Mouse (Mus musculus): Measurements from ENCODE around the gene March8. TPM values are rescaled to one million over a fixed set of nuclear protein-coding genes. Genes with fewer than 3 reads are reported as not detected.

Gene March8
- polyA plus RNA-seq, 1 experiment, result 112 TPM

DNA sequence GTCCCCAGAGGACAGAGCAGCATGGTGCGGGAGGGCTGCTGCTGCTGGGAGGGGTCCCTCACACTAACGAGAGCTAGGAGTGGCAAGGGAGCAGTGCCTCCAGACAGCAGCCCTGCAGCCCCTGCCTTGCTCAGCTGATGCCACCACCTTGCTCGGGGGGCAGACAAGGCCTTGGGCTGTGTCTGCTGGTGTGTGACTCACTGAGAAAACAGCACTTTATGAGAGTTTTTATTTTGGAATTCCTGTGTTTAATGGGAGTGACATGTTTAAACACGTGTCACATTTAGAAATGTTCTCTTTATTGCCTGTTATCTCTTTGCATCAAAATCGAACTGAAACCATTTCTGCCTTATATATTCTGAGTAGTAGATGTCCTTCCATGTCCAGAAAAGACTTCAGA is 68.9 kb downstream of the March8 start:
- H3K4me1 ChIP-seq (ENCODE audit: control insufficient read depth, insufficient read depth, low read length), result no peaks in the 10 kb centered on the region
- TF ChIP-seq POLR2A (IDR thresholded peaks at IDR 0.05; ENCODE audit: low read depth, low read length) (no peak), CTCF (conservative IDR thresholded peaks at IDR 0.05; ENCODE audit: insufficient read depth, insufficient read length, low read depth, low read length) (no peak)
- H3K4me3 ChIP-seq (ENCODE audit: insufficient read depth, low read depth, low read length), result no peak overlapping the region
- no peak overlapping the region for H3K27ac ChIP-seq (ENCODE audit: insufficient read depth, low read depth, low read length)
- peaks cover 3% of the 10 kb centered on the region; the same call in 1 of the 2 replicates for H3K36me3 ChIP-seq (ENCODE audit: control insufficient read depth, insufficient read depth, low read length)
- no peaks in the 10 kb centered on the region for H3K27me3 ChIP-seq (replicated peaks; ENCODE audit: control insufficient read depth, insufficient read depth, low read length)
- 65% methylated on average over 5 of the region's 5 CpGs for WGBS
- no peak for DNase-seq

DNA sequence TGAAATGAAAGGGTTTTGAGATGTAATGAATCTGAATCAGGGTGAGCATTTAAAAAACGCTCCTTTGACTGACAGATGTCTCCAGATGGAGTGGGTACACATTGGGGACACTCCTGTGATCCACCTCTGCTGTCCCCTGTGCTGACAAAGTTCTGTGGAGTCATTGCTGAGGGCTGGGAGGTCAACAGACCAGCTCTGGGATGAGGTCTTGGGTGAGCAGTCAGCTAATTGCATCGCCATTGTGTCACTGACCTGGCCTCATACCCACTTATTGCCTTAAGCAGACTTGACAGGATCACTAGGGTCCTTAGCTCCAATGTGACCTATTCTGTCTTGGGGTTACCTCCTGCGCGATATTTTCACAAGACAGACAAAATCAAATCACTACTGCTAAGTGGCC is 69.4 kb downstream of the March8 start:
- no peak for DNase-seq
- H3K4me3 ChIP-seq (ENCODE audit: insufficient read depth, low read depth, low read length), result no peak overlapping the region
- peaks cover 3% of the 10 kb centered on the region; the same call in 1 of the 2 replicates for H3K36me3 ChIP-seq (ENCODE audit: control insufficient read depth, insufficient read depth, low read length)
- WGBS, result 92% methylated on average over 4 of the region's 4 CpGs
- TF ChIP-seq CTCF (conservative IDR thresholded peaks at IDR 0.05; ENCODE audit: insufficient read depth, insufficient read length, low read depth, low read length), result no peak
- TF ChIP-seq POLR2A (IDR thresholded peaks at IDR 0.05; ENCODE audit: low read depth, low read length), result no peak
- no peaks in the 10 kb centered on the region for H3K4me1 ChIP-seq (ENCODE audit: control insufficient read depth, insufficient read depth, low read length)
- no peak overlapping the region for H3K27ac ChIP-seq (ENCODE audit: insufficient read depth, low read depth, low read length)
- H3K27me3 ChIP-seq (replicated peaks; ENCODE audit: control insufficient read depth, insufficient read depth, low read length), result no peaks in the 10 kb centered on the region

DNA sequence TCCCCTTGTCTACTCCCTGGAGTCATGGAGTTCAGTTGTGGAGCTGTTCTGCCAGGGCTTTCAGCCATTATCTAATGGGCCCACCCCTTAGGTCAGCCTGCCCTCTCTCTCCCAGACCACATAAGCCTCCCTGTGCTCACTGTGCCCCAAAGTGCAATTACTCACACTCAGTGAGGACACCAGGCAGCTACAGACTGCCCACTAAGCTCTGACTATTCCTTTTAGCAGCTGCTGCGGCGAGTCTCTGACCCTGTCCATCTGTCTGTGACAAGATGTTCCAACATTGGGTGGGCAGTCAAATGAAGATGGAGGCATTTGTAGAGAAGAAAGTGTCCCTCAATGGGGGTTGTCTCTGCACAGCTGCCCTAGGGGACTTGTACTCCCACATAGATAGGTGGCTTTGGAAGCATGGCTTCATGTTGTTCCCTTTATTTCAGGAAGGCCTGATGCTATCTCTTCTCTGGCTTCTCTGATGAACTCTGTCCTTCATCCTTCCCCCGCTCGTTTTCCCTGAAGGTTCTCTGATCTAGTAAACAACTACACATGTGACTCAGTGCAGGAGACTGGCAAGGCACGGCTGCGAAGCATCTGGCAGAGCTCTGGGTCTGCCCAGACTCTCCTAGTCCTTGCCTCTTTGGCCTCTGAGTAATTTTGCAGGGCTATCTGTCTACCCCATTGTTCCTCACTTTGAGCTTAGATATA is 70.3 kb downstream of the March8 start:
- WGBS, result 68% methylated on average over 6 of the region's 6 CpGs
- no peak for TF ChIP-seq POLR2A (IDR thresholded peaks at IDR 0.05; ENCODE audit: low read depth, low read length)
- TF ChIP-seq CTCF (conservative IDR thresholded peaks at IDR 0.05; ENCODE audit: insufficient read depth, insufficient read length, low read depth, low read length), result no peak
- H3K36me3 ChIP-seq (ENCODE audit: control insufficient read depth, insufficient read depth, low read length), result peaks cover 3% of the 10 kb centered on the region; the same call in 1 of the 2 replicates
- DNase-seq, result no peak
- H3K27me3 ChIP-seq (replicated peaks; ENCODE audit: control insufficient read depth, insufficient read depth, low read length), result no peaks in the 10 kb centered on the region
- no peaks in the 10 kb centered on the region for H3K4me1 ChIP-seq (ENCODE audit: control insufficient read depth, insufficient read depth, low read length)
- no peak overlapping the region for H3K4me3 ChIP-seq (ENCODE audit: insufficient read depth, low read depth, low read length)
- H3K27ac ChIP-seq (ENCODE audit: insufficient read depth, low read depth, low read length), result no peak overlapping the region

DNA sequence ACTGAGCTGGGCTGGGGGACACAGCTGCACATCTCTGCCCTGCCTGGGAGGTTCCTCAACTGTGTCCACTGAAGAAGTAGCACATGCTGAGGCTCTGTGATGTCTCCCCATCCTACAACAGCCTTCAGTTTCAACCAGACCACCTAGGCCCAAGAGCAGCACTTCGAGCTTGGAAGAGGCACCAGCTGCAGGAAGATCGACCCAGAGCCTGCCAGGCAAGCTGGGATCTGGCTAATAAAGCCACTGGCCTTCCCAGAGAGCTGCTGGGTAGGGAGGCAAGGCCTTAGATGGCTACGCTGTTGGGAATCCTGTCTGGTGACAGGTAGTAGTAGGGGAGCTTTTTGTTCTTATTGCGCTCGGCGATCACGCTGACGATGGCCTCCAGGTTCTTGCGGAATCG is 72.6 kb downstream of the March8 start:
- Histone ChIP-seq H3K36me3 (ENCODE audit: control insufficient read depth, insufficient read depth, low read length) (peaks cover 3% of the 10 kb centered on the region; the same call in 1 of the 2 replicates), H3K27ac (ENCODE audit: insufficient read depth, low read depth, low read length) (no peak overlapping the region), H3K27me3 (replicated peaks; ENCODE audit: control insufficient read depth, insufficient read depth, low read length) (no peaks in the 10 kb centered on the region), H3K4me1 (ENCODE audit: control insufficient read depth, insufficient read depth, low read length) (0 out of 2 replicates have a peak, but pooled peaks cover 2% of the 10 kb centered on the region), H3K4me3 (ENCODE audit: insufficient read depth, low read depth, low read length) (no peak overlapping the region)
- WGBS, result 98% methylated on average over 10 of the region's 10 CpGs
- no peak for DNase-seq
- no peak for TF ChIP-seq CTCF (conservative IDR thresholded peaks at IDR 0.05; ENCODE audit: insufficient read depth, insufficient read length, low read depth, low read length)
- no peak for TF ChIP-seq POLR2A (IDR thresholded peaks at IDR 0.05; ENCODE audit: low read depth, low read length)

DNA sequence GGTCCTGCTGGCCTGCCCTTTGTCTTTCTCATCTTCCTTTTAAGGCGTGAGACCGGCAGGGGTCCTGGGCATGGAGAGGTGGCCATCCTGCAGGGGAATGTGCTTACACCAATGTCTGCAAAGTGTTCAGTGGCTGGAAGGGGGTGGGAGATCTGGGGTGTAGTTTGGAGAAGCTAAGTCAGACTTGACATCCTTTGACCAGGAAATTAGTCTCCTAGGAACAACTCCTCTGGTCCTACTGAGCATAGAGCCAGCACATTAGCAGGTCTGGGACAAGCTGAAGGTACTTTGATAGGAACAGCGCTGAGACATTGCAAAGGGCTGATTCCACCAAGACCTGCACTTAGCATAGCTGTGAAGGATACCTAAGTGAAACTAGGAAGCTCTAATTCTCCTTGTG is 73.9 kb downstream of the March8 start:
- no peak for DNase-seq
- TF ChIP-seq POLR2A (IDR thresholded peaks at IDR 0.05; ENCODE audit: low read depth, low read length), result no peak
- no peak for TF ChIP-seq CTCF (conservative IDR thresholded peaks at IDR 0.05; ENCODE audit: insufficient read depth, insufficient read length, low read depth, low read length)
- Histone ChIP-seq H3K4me1 (ENCODE audit: control insufficient read depth, insufficient read depth, low read length) (0 out of 2 replicates have a peak, but pooled peaks cover 2% of the 10 kb centered on the region), H3K27me3 (replicated peaks; ENCODE audit: control insufficient read depth, insufficient read depth, low read length) (no peaks in the 10 kb centered on the region), H3K4me3 (ENCODE audit: insufficient read depth, low read depth, low read length) (no peak overlapping the region), H3K36me3 (ENCODE audit: control insufficient read depth, insufficient read depth, low read length) (no peaks in the 10 kb centered on the region), H3K27ac (ENCODE audit: insufficient read depth, low read depth, low read length) (no peak overlapping the region)
- WGBS, result 94% methylated on average over 3 of the region's 3 CpGs

DNA sequence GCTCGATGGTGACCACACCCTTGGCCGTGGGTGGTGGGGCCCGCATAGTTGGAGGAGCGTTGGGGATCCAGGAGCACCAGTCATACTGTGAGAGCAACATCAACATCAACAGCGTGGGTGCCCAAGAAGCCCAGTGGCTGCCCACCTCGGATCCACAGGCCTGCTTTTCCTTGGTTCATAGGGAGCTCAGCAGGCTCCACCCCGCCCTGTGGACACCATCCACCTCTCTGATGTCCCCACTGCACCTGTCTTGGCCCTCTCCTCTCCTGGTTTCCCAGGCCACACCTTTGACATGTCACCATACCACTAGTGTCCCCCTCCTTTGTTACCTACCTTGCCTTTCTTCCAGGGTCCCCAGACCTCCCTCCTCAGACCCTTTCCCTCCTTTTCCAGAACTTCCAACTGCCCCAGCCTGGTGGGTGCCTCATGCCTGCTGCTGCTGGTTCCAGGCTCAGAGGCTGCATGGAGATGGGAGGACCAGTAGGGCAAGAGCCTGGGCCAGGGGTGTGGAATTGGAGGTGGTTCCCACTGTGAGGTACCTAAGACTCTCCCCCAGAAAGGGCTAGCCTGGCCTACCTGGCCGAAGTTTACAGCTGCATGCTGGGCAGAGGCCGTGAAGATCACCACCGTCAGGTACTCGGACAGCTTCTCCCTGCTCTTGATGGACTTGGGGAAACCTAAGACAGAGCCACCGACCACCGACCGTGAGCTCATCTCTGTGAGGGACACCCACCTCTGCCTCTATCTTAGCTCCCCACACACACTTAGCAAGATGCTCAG is 74.9 kb downstream of the March8 start:
- H3K27ac ChIP-seq (ENCODE audit: insufficient read depth, low read depth, low read length), result no peak overlapping the region
- TF ChIP-seq CTCF (conservative IDR thresholded peaks at IDR 0.05; ENCODE audit: insufficient read depth, insufficient read length, low read depth, low read length) (no peak), POLR2A (IDR thresholded peaks at IDR 0.05; ENCODE audit: low read depth, low read length) (no peak)
- H3K4me1 ChIP-seq (ENCODE audit: control insufficient read depth, insufficient read depth, low read length), result 0 out of 2 replicates have a peak, but pooled peaks cover 2% of the 10 kb centered on the region
- no peak overlapping the region for H3K4me3 ChIP-seq (ENCODE audit: insufficient read depth, low read depth, low read length)
- DNase-seq, result no peak
- 96% methylated on average over 14 of the region's 14 CpGs for WGBS
- H3K27me3 ChIP-seq (replicated peaks; ENCODE audit: control insufficient read depth, insufficient read depth, low read length), result no peaks in the 10 kb centered on the region
- H3K36me3 ChIP-seq (ENCODE audit: control insufficient read depth, insufficient read depth, low read length), result no peaks in the 10 kb centered on the region

DNA sequence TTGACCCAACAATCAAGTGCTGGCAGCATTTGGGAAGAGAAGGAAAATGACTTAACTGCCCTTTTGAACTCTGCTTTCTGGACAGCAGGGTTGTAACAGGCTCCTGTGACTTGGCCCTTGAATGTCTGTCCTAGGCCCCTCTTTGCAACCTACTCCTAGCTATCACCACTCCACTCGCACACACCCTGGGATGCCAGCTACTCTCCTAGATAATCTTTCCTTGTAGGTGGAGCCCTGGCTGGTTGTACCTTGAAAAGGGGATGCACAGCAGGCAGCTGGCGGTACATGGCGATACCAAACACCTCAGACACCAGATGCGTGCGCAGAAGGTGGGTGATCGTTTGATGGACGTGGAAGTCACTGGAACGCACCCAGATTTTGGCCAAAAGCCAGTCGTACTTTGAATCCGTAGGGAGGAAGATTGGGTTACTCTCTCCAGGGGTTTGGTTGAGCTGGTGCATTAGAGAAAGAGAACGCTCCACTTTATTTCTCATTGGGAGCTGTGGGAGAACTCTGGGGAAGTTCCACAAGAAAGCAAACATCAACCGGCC is 77.4 kb downstream of the March8 start:
- 52% methylated on average over 12 of the region's 12 CpGs for WGBS
- H3K4me3 ChIP-seq (ENCODE audit: insufficient read depth, low read depth, low read length), result no peak overlapping the region
- TF ChIP-seq CTCF (conservative IDR thresholded peaks at IDR 0.05; ENCODE audit: insufficient read depth, insufficient read length, low read depth, low read length) (no peak), POLR2A (IDR thresholded peaks at IDR 0.05; ENCODE audit: low read depth, low read length) (no peak)
- H3K27ac ChIP-seq (ENCODE audit: insufficient read depth, low read depth, low read length), result no peak overlapping the region
- DNase-seq, result peak; percentile 55
- 0 out of 2 replicates have a peak, but pooled peaks cover 2% of the 10 kb centered on the region for H3K4me1 ChIP-seq (ENCODE audit: control insufficient read depth, insufficient read depth, low read length)
- no peaks in the 10 kb centered on the region for H3K27me3 ChIP-seq (replicated peaks; ENCODE audit: control insufficient read depth, insufficient read depth, low read length)
- H3K36me3 ChIP-seq (ENCODE audit: control insufficient read depth, insufficient read depth, low read length), result no peaks in the 10 kb centered on the region
